Mouse (Mus musculus): Measurements from ENCODE around the gene Ap1s3.
A peak's percentile ranks its signal among the peaks of the same experiment; 100 is the strongest.
"Not testable (repeated sequence)": the region's sequence is repeated elsewhere in the genome, so short reads cannot be mapped to it uniquely, and the experiment has no call there.

The Ap1s3 gene

GRCm38 (mm10) chr1:79664911-79665310 lies 6.9 kb downstream of the Ap1s3 start:
- DNase-seq (ENCODE audit: low read depth, low spot score) = no peak

GRCm38 (mm10) chr1:79659598-79659997 lies 12.2 kb downstream of the Ap1s3 start:
- no peak for DNase-seq (ENCODE audit: low read depth, low spot score)

DNA sequence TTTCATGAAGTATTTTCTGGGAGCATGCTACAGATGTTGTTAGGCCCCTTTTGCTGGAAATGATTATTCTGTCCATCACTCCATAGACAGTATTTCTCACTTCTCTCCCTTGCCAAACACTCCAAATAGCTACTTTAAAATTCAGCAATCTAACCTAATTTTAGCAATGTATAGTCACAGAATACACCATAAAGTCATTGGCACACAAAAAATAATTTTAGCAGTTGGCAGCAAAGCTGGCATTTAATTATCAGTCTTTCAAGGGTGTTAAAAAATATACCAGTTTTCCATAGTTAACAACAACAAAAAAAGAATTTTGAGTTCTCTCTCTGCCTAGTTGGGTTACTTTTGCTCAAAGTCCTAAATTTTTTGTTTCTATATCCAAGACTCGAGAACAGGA lies 14.4 kb downstream of the Ap1s3 start:
- DNase-seq (ENCODE audit: low read depth, low spot score) = no peak

- no peak for DNase-seq (ENCODE audit: low read depth, low spot score)
These were observed 15.8 kb downstream of the Ap1s3 start for GRCm38 (mm10) chr1:79655819-79656555.

DNA sequence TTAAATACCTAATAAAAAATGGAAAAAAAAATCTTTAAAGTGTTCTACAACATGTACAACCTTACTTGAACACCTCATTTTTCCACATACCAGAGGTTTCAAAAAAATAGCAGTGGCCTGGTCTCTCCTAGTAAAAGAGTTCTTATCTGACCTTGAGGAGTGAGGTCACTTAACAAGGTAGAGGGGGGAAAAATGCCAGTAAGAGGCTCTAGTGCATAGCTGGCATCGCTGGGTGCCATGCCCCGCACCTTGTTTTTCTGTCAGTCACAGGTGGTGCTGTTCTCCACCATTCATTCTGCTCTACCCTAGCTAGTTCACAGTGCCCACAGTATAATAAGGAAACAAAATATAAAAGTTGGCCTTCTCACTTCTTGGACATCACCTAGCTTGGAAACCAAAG lies 16.8 kb downstream of the Ap1s3 start:
- no peak for DNase-seq (ENCODE audit: low read depth, low spot score)

- no peak for DNase-seq (ENCODE audit: low read depth, low spot score)
These were observed 28.2 kb downstream of the Ap1s3 start for GRCm38 (mm10) chr1:79643411-79644110.

DNA sequence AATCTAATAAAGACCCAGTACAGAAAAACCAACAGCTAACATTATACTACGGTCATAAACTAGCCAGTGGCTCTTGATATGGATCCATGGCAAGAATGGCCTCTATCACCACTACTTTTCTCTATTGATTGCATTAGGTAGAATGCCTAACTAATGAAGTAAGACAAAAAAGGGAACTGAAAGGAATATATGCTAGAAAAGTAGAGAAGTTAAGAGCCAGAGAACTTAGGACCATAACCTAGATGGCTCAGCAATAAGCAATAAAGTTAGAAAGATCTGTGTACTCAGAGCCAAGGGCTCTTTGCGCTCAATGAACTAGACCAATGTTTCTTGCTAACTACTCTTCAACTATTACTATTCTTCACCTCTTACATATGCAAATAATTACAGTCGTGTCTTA lies 29.1 kb downstream of the Ap1s3 start:
- DNase-seq (ENCODE audit: low read depth, low spot score) = no peak

- DNase-seq (ENCODE audit: low read depth, low spot score) = no peak
These were observed 30.4 kb downstream of the Ap1s3 start for GRCm38 (mm10) chr1:79641355-79641754.

DNA sequence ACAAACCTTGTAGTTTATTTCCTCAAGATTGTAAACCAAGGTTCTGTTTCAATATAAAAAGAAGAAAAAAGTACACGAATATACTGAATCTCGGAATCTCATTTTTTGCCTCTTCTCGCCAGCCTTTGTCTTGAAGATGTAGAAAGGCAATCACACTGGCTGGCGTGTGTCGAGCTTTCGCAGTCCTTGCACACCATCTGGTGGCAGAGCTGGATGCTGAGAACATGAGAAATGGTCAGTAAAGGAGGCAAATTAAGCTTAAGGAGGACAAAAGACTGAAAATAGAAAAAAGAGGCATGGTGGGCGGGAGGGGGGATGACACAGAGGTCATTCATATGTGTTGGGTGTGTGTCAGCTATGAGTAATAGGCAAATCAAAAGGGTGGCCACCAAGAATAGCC lies 31.6 kb downstream of the Ap1s3 start:
- peak; percentile 13 for DNase-seq (ENCODE audit: low read depth, low spot score)

DNA sequence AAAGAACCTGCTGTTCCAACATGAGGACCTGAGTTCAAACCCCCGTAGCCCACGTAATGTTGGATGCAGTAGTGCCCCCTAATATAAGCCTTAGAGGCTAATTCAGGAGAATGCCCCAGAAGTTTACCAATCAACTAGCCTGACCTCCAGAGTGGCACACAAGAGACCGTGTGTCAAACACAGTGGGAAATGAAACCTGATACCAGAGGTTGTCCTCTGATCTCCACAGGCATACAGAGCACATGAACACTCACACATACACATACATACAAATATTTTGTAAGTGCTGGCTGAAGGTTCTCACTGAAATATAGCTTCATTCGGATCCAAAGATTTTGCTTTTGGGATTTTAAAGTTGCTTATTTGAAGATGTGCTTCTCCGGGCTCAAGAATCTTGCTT lies 32.1 kb downstream of the Ap1s3 start:
- DNase-seq (ENCODE audit: low read depth, low spot score) = no peak

- DNase-seq (ENCODE audit: low read depth, low spot score) = no peak
These were observed 32.7 kb downstream of the Ap1s3 start for GRCm38 (mm10) chr1:79639107-79639506.

DNA sequence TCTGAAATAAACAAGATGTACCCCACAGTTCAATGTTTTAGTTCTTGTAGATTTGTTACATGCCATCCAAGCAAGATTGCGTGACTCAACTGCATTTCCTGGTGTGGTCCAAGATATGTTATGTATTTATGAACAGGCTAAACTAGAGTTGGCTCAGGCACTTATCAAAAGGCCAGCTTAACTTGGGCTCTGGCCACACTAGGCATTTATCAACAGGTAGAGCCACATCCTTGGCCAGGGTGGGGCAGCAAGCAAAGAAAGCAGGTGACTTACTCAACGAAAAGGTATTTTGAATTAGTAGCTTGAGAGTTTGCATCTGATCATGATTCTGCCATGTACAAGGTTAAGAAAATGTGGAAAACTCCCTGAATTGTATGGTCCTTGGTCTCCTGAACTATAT lies 34.0 kb downstream of the Ap1s3 start:
- no peak for DNase-seq (ENCODE audit: low read depth, low spot score)

DNA sequence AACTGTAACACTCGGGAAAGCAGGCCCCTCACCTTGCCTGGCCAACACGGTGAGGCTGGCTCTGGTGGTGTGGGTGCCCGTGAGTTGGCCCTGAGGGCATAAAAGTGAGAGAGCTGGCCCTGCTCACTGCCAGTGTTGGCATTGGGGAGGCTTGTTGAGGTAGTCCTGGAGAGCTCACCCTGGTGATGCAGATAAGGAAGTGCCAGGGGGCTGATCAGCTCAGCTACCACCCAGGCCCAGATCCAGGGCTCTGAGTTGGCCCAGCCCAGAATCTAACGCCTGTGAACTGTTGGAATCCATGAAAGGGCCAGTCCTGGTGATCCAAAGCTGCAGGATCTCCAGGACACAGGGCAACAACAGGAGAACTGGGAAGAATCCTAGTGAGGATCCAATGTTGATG lies 40.3 kb downstream of the Ap1s3 start:
- no peak for DNase-seq (ENCODE audit: low read depth, low spot score)

DNA sequence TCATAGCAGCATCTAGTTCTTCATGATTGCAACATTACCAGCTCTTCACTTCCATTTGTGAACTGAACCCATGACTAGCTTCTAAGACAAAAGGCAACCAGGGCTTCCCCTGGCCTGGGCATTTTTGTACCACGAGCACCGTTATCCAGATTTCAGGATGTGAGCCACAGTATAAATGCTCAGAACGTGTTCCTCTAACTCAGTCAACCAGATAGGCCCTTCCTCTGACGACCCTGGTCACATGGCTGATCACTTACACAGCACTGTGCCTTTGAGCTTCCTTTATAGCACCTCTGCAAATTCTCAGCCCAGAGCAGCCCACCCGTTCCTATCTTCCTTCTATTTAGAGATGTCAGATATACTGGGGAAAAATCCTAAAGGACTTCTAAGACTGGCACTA lies 42.0 kb downstream of the Ap1s3 start:
- DNase-seq (ENCODE audit: low read depth, low spot score) = no peak

- no peak for DNase-seq (ENCODE audit: low read depth, low spot score)
These were observed 45.6 kb downstream of the Ap1s3 start for GRCm38 (mm10) chr1:79626140-79626539.

GRCm38 (mm10) chr1:79619434-79619833 lies 52.3 kb downstream of the Ap1s3 start:
- DNase-seq (ENCODE audit: low read depth, low spot score) = no peak

- DNase-seq (ENCODE audit: low read depth, low spot score) = no peak
These were observed 55.3 kb downstream of the Ap1s3 start for GRCm38 (mm10) chr1:79616492-79616891.

- DNase-seq (ENCODE audit: low read depth, low spot score) = no peak
These were observed 57.3 kb downstream of the Ap1s3 start for GRCm38 (mm10) chr1:79614456-79614855.

DNA sequence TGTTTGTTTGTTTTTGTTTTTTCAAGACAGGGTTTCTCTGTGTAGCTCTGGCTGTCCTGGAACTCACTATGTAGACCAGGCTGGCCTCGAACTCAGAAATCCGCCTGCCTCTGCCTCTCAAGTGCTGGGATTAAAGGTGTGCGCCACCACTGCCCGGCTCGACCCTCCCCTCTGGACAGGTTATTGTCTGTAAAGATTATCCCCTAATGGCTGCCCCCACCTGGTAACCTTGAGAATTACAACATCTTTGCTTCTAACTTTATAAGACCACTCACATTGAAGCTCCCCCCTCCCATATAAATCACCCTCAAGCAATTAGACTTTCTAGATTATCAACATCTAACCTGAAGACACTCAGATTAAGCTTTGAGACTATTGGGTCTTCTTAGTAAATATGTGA lies 60.5 kb downstream of the Ap1s3 start:
- DNase-seq (ENCODE audit: low read depth, low spot score) = not testable (repeated sequence)

DNA sequence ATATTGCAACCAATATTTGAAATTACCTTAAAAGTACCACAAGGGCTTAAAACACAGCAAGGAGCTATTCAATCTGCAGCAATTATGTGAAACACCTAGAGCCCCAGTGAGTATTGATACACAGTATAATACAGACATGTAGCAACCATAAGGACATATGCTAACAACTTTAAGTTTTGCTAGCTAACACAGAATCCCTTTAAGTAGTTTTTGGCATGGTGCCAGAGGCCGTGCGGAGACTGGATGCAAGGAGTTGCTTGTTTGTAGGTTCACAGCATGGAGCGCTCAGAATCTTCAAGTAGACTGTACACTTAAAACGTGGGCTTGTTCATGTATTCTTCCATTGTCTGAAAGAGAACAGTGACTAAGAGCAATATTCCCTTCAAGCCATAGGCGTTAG lies 62.9 kb downstream of the Ap1s3 start:
- not testable (repeated sequence) for DNase-seq (ENCODE audit: low read depth, low spot score)

GRCm38 (mm10) chr1:79602500-79602899 lies 69.3 kb downstream of the Ap1s3 start:
- no peak for DNase-seq (ENCODE audit: low read depth, low spot score)

- no peak for DNase-seq (ENCODE audit: low read depth, low spot score)
These were observed 73.2 kb downstream of the Ap1s3 start for GRCm38 (mm10) chr1:79598385-79599178.
